Mouse (Mus musculus) layer of hippocampus, adult 8-10 months (tissue): ENCODE measurements around the gene Ppil2. TPM values are rescaled to one million over a fixed set of nuclear protein-coding genes. Genes with fewer than 3 reads are reported as not detected.

Experiments
- DNase-seq, 2 experiments: peaks; one replicate each; pipeline ENCODE4 v3.0.0; 2022; ENCODE audit warnings: low spot score in 2 of 2
- total RNA-seq, 4 experiments: library from RNA; stranded (reverse); gene quantifications; 2 replicates each; pipeline ENCODE4 v1.2.4; 2022

Ppil2 gene
- total RNA-seq, 4 experiments from 2014 or later = 85.7 to 105 (median 98.4) TPM

- DNase-seq = no peak
These were observed 8.3 kb downstream of the Ppil2 start for GRCm38 (mm10) chr16:17102630-17103220.

DNA sequence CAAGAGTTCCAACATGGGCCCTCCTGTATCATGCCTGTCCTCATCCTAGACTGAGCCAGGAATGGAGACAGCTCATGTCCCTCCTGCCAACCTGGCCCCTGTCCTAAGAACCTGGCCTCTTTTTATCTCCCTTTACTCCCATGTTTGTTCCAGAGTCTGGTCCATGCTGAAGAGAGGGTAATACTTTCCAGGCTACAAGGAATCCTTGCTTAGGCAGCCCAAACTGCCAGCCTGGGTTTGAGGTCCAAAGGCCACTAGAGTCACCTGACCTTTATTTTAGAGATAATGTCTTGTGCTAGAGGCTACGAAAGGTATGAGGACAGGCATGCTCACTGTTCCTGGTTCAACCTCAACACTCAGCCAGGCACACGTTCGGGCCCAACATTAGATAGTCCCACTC lies 14.1 kb downstream of the Ppil2 start:
- no peak for DNase-seq

DNA sequence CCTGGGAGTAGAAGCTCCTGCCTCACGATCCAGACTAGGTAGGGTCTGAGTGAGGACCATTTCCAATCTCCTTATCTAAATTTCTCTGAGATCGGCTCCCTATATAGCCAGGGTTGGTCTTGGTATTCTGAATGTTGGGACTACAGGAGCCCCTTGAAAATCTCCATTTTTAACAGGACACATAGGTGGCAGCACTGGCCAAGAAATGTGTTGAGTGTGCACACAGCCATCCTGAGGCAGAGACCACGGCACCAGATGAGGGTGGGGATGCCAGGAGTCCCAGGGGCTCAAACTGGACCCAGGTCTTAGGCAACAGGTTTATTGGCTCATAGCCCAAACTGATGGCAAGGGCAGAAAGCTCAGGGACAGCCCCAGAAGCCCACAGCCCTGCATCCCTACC lies 22.7 kb downstream of the Ppil2 start:
- no peak for DNase-seq

- peak in 1 of 2 experiments; percentile 51 for DNase-seq
These were observed 24.3 kb downstream of the Ppil2 start for GRCm38 (mm10) chr16:17086669-17087193.

DNA sequence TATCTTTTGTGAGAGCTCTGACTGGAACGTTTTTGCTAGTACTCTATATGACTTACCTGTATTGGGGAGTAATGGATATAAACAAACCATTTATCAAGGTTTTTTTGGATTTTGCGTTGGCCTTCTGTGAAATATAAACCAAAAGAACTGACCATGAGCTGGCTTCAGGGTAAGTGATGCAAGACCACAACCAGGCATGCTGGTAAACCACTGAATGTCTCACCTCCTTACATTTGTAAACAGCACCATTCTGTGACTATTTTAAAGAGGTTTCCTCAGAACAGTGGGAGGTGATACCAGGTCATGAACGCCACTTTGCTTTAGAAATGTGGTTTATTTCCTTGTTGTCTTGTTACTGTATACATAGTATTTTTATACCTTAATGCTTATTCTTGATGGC lies 24.8 kb downstream of the Ppil2 start:
- DNase-seq = no peak

- DNase-seq = no peak
These were observed 25.4 kb downstream of the Ppil2 start for GRCm38 (mm10) chr16:17085636-17086035.

- no peak for DNase-seq
These were observed 28.8 kb downstream of the Ppil2 start for GRCm38 (mm10) chr16:17082121-17082792.

GRCm38 (mm10) chr16:17078101-17078500 lies 33.0 kb downstream of the Ppil2 start:
- DNase-seq = no peak

DNA sequence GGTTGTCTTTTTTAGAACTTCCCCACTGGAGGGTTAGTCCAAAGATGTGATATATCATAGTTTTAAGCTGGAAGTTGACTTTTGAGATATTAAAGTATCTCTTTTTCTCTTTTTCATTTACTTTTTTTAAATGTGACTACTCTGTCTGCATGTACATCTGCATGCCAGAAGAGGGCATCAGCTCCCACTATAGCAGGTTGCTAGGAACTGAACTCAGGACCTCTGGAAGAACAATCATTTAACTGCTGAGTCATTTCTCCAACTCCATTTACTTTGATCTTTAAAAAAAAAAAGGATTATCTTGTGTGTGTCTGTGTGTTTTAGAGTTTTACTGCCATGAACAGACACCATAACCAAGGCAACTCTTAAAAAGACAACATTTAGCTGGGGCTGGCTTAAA lies 34.2 kb downstream of the Ppil2 start:
- DNase-seq = no peak

DNA sequence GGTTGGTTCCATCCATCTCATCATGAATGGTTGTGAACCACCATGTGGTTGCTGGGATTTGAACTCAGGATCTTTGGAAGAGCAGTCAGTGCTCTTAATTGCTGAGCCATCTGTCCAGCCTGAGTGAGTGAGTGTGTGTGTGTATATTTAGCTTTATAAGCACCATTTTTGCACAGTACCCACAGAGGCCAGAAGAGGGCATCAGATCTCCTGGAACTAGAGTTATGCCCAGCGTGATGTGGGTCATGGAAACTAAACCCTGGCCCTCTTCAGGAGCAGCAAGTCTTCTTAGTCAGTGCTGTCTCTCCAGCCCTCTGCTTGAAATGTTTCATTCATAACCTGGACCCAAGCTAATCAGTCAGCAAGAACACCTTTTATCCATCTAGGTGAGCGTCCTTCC lies 34.8 kb downstream of the Ppil2 start:
- no peak for DNase-seq

DNA sequence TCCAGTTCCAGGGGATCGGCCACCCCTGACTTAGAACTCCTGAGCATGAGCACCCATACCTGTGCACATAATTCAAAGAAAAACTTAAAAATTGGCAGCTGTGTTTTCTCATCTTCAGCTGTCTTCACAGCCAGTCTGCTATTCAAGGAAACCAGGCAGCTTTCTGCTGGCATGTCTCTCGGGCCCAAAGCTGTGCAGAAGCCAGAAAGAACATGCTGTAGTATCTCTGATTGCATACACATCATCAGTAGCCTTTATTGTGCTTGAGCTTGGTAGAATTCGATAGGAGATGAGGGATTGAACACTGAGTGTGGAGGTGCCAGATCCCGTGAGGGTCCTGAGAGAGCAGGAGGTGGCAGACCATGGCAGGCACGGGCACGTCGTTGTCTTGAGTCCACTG lies 38.1 kb downstream of the Ppil2 start:
- no peak for DNase-seq

DNA sequence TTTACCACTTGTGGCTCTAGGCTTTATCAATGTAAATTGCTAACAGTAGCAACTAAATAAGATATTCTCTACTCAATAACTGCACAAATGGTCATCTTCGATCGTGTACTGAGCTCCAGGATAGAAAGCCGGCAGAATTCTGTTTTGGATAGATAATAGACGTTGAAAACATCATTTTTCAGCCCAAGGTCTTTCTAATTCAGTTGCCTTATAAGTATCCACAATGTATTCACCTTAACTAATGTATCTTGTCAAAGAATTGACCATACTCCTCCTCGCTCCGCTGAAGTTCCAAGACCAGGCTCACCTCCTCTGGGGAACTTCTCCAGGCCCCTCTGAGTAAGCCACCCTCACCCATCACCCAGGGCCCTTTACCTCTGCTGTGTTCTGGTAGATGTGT lies 40.3 kb downstream of the Ppil2 start:
- DNase-seq = no peak

GRCm38 (mm10) chr16:17069511-17070443 lies 41.3 kb downstream of the Ppil2 start, which contains the start of gene Ypel1:
Gene Ypel1, plus strand, starts transcription at chr16:17069696.
- peak in 1 of 2 experiments; percentile 82 for DNase-seq

DNA sequence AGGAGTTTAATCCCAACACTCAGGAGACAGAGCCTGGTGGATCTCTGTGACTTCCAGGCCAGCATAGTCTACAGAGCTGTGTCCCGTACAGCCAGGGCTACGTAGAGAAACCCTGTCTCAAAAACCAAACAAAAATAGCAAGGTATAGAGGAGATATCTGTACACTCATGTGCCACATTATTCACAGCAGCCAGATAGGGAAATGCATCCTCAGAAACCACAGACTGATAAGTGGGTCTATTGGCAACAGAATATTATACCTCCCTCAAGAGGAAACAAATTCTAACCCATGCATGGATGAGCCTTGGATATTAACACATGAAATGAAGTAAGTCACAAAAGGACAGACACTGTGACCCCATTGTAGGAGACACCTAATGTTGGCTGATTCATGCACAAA lies 43.5 kb downstream of the Ppil2 start:
- DNase-seq = no peak

GRCm38 (mm10) chr16:17062338-17062737 lies 48.7 kb downstream of the Ppil2 start:
- no peak for DNase-seq

DNA sequence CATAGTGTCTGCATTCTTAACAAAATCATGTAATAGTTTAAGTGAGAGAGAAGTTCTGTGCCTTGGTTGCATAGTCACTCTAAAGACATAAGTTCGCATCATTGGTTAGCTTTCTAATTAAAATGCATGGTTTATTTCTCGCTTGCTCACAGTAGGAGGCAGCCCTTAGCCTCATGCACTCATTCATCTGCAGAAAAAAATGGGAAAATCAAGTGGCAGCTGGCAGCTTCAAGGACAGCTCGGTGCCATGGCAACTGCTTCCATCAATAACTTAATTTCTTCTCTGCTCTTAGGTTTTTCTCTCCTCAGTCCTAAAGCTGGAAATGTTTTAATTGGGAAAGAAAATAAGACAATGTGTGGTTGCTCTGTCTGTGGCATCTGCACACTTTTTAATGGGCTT lies 55.5 kb downstream of the Ppil2 start:
- peak; percentile 67 to 72 for DNase-seq

- no peak for DNase-seq
These were observed 57.2 kb downstream of the Ppil2 start for GRCm38 (mm10) chr16:17053903-17054302.

DNA sequence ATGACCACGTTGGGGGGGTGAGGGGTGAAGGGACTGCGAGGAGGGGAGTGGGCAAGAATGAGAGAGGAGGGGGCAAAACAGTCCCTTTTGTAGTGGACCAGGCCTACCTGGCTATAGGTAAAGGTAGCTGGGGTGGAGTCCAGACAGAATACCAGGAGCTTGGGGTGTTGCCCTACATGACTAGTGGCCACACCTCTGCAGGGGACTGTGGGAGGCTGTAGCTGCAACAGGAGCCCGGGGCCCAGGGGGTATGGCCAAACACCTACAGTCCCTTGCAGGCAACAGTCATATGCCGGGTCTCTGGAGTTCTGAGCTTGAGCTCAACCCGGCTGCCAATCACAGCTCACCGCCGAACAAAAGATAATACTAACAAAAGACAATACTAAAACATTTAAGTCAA lies 59.0 kb downstream of the Ppil2 start:
- no peak for DNase-seq

DNA sequence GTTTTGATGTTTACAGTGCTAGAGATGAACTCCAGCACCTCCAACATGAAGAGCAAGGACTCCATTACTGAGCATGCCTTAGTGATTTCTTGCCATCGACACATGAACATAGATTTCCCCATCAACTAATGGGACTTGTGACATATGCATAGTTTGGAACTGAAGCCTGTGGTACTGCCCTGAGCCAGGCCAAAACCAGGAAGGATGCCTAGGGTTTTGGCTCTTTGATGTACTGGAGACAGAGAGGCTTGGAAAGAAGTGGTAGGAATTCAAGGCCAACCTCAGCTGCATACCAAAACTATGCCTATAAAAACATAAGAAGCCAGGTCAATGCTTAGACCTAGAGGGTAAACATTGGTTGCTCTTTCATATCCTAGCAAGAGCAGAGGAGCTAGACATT lies 61.2 kb downstream of the Ppil2 start:
- DNase-seq = no peak

DNA sequence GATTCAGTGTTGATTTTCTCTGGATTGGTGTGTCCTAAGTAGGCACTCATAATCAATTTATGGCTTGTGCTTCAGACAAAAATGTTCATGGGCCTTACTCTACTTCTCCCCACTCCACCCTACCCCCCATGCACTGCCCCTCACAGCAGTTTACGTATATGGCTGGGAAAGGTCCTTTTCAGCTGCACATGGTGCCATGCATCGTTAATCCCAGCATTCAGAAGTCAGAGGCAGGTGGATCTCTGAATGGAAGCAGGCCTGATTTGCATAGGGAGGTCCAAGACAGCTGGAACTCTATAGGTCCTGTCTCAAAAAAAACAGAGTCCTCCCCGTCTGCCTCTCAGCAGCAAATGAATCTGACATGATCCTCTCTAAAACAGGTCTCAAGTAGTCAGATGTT lies 65.8 kb downstream of the Ppil2 start:
- DNase-seq = no peak

GRCm38 (mm10) chr16:17044320-17044719 lies 66.7 kb downstream of the Ppil2 start:
- no peak for DNase-seq

- no peak for DNase-seq
These were observed 69.6 kb downstream of the Ppil2 start for GRCm38 (mm10) chr16:17041417-17041816.
